ENCODE assay signal across 22 mouse cellular contexts in genomic region chr1:73244016-73244415, GRCm38 (mm10).
DNase-seq lines count a peak whose midpoint lies in the region; ATAC-seq lines count a peak whose summit lies in the region.
"Had no signal": no experiment of that assay in that cellular context is flagged by ENCODE, and none has a peak within 500 bp of the region (broad histone marks: within the 10 kb centered on the region; RNA-seq: fewer than 3 reads in every experiment).

No protein-coding gene starts in this region.

- no peaks in the 10 kb centered on the region for H3K9me3 ChIP-seq in embryonic facial prominence, embryonic 13.5 days
- no peaks in the 10 kb centered on the region for H3K9me3 ChIP-seq in embryonic facial prominence, embryonic 10.5 days
- no peaks in the 10 kb centered on the region for H3K9me3 ChIP-seq in kidney, embryonic 15.5 days (replicated peaks)
- H3K9me3 ChIP-seq: embryonic facial prominence, embryonic 15.5 days; forebrain, embryonic 10.5 days; heart, embryonic 10.5 days; hindbrain, embryonic 12.5 days had no signal

- ATAC-seq in embryonic facial prominence, embryonic 13.5 days (ENCODE audit: insufficient number of reproducible peaks, insufficient read depth, low FRiP score, low TSS enrichment, low read depth) = no peak
- ATAC-seq in kidney, embryonic 15.5 days (replicated peaks; ENCODE audit: low FRiP score) = no peak
- ATAC-seq: forebrain, embryonic 14.5 days; hindbrain, embryonic 16.5 days; inflammation-experienced regulatory T-cells, adult 6 months; intestine, postnatal 0 days had no signal

- intact Hi-C loops in gastrocnemius, postnatal 14 days (cut with DNase I; ENCODE audit: low total_unique reads) = no loop called here

- no peak overlapping the region for H3K4me3 ChIP-seq in embryonic facial prominence, embryonic 13.5 days
- H3K4me3 ChIP-seq in embryonic facial prominence, embryonic 10.5 days = no peak overlapping the region
- H3K4me3 ChIP-seq in kidney, embryonic 15.5 days (replicated peaks) = no peak overlapping the region
- H3K4me3 ChIP-seq: embryonic facial prominence, embryonic 15.5 days; erythroblast, embryonic 14.5 days; forebrain, embryonic 10.5 days; heart, embryonic 10.5 days; hindbrain, embryonic 12.5 days had no signal

- peaks cover 10% of the 10 kb centered on the region for H3K4me1 ChIP-seq in embryonic facial prominence, embryonic 13.5 days
- peaks cover 22% of the 10 kb centered on the region for H3K4me1 ChIP-seq in embryonic facial prominence, embryonic 10.5 days
- 0 out of 2 replicates have a peak, but pooled peaks cover 3% of the 10 kb centered on the region for H3K4me1 ChIP-seq in kidney, embryonic 15.5 days
- H3K4me1 ChIP-seq: forebrain, embryonic 10.5 days; heart, embryonic 10.5 days had no signal

- 67% methylated on average over 2 of the region's 2 CpGs for WGBS in embryonic facial prominence, embryonic 13.5 days
- 83% methylated on average over 2 of the region's 2 CpGs for WGBS in embryonic facial prominence, embryonic 10.5 days
- 32% methylated on average over 2 of the region's 2 CpGs for WGBS in kidney, embryonic 15.5 days

- 0 out of 2 replicates have a peak overlapping the region, but pooled peaks have one; percentile 12 for H3K27ac ChIP-seq in embryonic facial prominence, embryonic 13.5 days
- no peak overlapping the region for H3K27ac ChIP-seq in embryonic facial prominence, embryonic 10.5 days (replicated peaks)
- H3K27ac ChIP-seq in kidney, embryonic 15.5 days = no peak overlapping the region
- H3K27ac ChIP-seq: embryonic facial prominence, embryonic 15.5 days; forebrain, embryonic 10.5 days; heart, embryonic 10.5 days; hindbrain, embryonic 12.5 days; kidney, postnatal 0 days had no signal

- no peaks in the 10 kb centered on the region for H3K27me3 ChIP-seq in embryonic facial prominence, embryonic 13.5 days
- H3K27me3 ChIP-seq in embryonic facial prominence, embryonic 10.5 days (replicated peaks; ENCODE audit: low read depth, poor library complexity, severe bottlenecking) = peaks cover 7% of the 10 kb centered on the region; the same call in 1 of the 2 replicates
- H3K27me3 ChIP-seq in kidney, embryonic 15.5 days = no peaks in the 10 kb centered on the region
- H3K27me3 ChIP-seq: embryonic facial prominence, embryonic 15.5 days; hindbrain, embryonic 12.5 days had no signal

- no peak for DNase-seq in embryonic facial prominence, embryonic 10.5 days (ENCODE audit: low spot score)
- peak; percentile 8 for DNase-seq in gastrocnemius, postnatal 14 days
- DNase-seq in gastrocnemius, postnatal 10 days = no peak
- DNase-seq in MN1 (ENCODE audit: low spot score) = peak; percentile 11
- peak; percentile 46 for DNase-seq in gastrocnemius, postnatal 25 days
- DNase-seq: adrenal gland, postnatal 10 days; cerebellum, adult 18-20 months; heart, adult 18-20 months; heart, postnatal 4 days; kidney, adult 8-10 months had no signal

- H3K9ac ChIP-seq in embryonic facial prominence, embryonic 13.5 days = no peak overlapping the region
- no peak overlapping the region for H3K9ac ChIP-seq in kidney, embryonic 15.5 days
- H3K9ac ChIP-seq: embryonic facial prominence, embryonic 15.5 days; hindbrain, embryonic 12.5 days had no signal

- no peaks in the 10 kb centered on the region for H3K36me3 ChIP-seq in embryonic facial prominence, embryonic 13.5 days
- no peaks in the 10 kb centered on the region for H3K36me3 ChIP-seq in embryonic facial prominence, embryonic 10.5 days (replicated peaks)
- no peaks in the 10 kb centered on the region for H3K36me3 ChIP-seq in kidney, embryonic 15.5 days
- H3K36me3 ChIP-seq: embryonic facial prominence, embryonic 15.5 days; forebrain, embryonic 10.5 days; heart, embryonic 10.5 days; hindbrain, embryonic 12.5 days had no signal

- H3K4me2 ChIP-seq in embryonic facial prominence, embryonic 13.5 days = no peak overlapping the region
- no peak overlapping the region for H3K4me2 ChIP-seq in kidney, embryonic 15.5 days
- H3K4me2 ChIP-seq: embryonic facial prominence, embryonic 15.5 days; hindbrain, embryonic 12.5 days had no signal

Comparison
In these comparisons a context has a peak if more than half of its experiments do, and no peak if none do; other contexts are left out.
1. DNase-seq: peak in gastrocnemius, postnatal 14 days (single experiment), MN1 (single experiment) and gastrocnemius, postnatal 25 days (single experiment); none in embryonic facial prominence, embryonic 10.5 days (single experiment) and gastrocnemius, postnatal 10 days (single experiment).